Mouse (Mus musculus): ENCODE measurements around the gene Rrp7a. TPM values are rescaled to one million over a fixed set of nuclear protein-coding genes. Genes with fewer than 3 reads are reported as not detected.

Rrp7a gene
- total RNA-seq (2021) = 100 to 1,000 TPM; 150 to 152 TPM

DNA sequence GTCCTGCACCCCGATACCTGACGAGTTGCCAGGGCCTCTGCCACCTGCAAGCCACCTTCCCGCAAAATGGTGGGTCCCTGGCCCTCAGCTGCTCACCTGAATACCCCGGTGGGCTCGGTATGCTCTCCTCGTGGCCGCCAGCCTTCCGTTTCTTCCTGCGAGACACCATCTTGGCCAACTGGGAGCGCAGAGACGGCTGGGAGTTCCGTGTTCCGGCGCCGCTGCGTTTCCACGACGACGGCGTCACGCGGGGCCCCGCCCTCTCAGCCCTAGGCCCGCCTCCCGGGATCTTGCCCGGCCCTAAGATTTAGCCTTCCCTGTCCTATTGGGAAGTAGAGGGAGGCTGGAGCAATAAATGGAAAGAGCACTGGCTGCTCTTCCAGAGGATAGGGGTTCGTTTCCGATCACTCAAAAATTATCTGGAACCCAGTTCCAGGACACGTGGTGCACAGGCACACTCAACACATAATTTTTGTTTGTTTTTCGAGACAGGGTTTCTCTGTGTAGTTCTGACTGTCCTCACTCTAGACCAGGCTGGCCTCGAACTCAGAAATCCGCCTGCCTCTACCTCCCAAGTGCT lies at the start of gene Rrp7a:
Rrp7a (minus strand) TSS at position 236 of the 580 bp plus-strand sequence.
- peak; percentile 92 to 94 for DNase-seq

DNA sequence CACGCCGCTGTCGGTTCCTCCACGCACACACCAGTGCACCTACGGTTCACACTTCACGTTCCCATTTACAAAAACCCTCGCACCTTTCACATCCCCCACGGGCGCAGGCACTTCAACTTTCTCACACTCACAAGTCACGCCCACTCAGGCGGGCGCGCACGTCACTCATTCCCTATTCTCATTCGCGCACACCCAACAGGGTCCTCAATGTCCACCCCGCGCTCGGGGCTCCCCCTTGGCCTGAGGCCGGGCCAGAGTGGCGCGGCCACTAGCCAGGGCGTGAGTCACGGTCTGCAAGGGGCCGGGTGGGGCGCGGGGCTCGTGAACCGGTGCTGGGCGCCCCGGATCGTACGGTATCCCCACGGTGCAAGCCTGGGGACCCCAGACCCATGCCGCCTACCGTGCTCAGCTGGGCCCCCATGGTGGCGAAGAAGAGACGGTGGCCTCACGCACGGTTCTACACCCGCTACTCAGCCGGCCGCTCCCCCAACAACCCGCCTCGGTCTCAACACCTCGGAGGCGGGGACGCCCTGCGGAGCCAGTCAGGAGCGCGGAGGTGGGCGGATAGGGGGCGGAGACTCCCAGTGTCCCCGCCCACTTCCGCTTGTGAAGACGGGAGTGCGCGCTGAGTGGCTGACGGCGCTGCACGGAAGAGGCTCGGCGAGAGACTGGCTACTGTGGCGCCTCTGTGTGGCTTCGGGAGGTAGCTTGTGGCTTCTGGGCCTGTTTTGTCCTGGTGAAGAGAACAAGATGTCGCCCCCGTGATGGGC lies 49.3 kb upstream of the Rrp7a start:
- DNase-seq = peak; percentile 95

DNA sequence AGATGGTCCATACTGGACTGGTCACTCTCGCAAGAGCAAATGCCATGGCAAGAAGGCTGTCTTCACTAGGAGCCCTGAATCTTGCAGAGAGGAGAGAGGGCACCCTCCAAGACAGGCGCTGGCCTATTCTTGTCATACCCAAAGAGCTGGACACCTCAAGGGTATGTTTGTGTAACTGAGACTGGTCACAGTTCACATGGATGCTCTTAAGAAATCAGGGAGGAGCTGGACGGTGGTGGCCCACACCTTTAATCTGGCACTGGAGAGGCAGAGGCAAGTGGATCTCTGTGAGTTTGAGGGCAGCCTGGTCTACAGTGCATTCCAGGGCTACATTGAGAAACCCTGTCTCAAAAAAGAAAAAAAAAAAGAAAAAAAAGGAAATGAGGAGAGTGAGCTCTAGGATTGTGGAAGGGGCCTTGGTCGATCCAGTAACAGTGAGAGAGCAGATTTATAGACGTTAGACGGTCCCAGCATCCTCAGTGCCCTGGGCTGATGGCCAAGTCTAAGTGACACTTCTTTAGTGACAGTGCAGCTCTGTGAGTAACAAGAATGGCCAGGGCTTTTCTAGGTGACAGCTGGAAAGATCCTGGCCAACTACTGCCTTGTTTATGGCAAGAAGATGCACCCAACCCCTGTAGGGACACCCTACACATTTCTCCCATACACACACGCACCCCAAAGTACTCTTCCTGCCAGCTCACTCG lies 48.5 kb upstream of the Rrp7a start:
- DNase-seq = no peak

DNA sequence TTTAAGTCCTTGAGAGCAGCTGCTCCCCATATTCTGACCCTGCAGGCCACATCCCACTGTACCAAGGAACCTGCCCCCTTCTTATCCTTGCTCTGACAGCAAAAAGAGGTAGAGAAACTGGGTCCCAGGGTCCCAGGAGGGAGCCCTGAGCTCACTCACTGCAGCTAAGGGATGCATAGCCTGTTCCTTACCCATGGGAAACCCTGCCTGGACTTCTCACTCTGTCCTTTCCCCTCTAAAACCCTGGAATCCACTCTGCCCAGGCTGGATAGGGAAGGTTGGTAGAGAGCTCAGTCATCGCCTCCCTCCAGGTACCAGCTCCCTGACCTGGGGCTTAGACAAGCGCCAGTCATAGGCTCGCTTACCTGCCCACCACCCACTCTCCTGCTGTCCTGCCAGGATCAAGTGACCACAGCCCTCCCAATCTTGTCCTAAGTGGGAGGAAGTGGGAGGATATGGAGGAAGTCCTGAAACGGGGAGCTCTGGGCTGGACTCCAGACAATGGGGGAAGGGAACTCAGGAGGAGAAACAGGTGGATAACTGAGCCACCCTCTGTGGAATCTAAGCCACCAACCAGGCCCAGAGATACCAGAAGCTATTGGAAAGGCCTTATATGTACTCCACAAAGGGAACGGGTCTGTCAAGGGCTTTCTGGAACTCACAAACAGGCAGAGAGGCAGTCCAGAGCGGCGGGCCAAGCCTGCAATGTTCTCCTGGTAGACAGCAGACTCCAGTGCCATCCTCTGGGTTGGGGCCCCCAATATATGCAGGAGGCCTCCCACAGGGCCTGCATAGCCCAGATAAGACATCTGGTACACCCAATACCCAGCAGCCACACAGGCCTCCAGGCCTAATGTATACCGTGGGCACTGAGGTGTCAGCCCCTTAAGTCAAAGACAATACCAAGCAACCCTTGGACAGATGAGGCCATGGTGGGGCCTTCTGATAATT lies 47.4 kb upstream of the Rrp7a start:
- peak in 1 of 2 experiments; percentile 1 for DNase-seq

DNA sequence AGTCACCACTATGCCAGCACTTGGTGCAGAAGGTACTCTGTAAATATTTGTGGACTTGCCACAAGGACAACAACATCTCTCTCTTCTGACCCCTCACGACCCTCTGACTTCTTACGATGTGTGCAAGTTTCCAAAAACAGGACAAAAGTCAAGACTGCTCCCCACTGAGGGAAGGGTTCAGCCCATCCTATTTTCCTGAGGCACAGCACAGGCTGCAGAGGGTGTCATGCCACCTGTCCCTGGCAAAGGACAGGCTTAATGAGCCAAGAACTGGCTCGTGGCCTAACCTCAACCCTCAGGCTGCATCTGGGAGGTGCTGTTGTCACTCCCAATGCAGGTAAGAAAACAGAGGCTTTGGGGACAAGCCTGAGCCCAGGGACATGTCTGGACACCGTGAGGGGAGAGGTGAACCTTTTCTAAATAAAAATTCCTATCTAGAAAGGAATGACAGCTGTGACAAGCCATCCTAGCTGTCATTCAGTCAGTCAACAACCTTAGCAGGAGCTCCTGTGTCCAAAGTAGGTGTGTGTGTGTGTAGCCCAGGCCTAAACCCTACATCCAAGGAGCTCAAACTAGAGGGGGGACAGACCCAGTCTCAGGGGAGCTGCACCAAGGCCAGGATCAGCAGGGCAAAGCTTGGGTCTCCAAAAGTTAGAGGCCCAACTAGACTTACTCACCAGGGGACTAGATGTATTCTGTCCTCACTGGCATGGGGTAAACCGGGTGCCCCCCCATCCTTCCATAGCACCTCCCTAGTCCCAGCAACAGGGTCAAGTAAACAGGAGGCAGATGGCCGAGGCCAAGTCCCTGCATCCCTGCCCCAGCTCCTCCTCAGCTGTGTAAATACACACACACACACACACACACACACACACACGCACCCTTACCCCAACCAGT lies 46.5 kb upstream of the Rrp7a start:
- peak in 1 of 2 experiments; percentile 1 for DNase-seq

DNA sequence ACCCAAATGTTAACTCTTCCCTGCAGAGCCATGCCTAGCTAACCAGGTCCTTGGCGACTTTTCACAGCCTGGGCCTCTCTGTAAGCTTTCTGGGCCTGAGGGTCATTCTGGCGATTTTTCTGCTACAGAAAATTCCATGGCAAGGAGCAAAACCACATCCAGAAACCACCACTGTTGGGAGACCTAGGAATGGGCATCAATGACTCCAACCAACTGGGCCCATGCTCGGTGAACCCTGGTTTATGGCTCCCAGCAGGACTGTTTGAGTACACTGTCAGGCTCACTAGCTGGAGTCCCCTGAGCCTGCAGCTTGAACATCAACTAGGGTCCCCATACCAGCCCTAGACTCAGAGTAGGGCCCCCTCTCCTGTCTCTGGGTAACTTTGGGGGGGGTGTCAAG lies 45.7 kb upstream of the Rrp7a start:
- no peak for DNase-seq

DNA sequence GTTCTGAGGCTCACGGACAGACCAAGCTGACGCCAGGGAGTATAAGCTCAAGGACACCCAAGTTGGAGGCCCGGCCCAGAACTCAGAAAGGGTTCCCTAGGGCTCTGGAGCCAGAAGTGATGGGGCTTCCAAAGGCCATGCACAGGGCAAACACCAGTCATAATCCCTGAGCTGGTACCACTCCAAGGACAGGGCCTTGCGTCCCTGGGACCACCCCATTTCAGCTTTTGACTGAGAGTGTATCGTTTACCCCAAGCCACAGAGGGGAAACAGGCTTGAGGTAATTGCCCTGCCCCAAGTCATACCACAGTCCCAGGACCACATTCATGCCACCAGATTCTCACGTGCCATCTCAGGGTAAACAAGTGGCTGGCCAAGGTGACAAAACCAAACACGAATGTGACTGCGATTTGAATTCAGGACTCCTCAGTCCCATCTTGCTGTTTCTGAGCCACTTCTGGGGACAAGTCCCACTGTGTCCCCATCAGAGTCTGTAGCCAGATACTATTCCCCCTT lies 45.0 kb upstream of the Rrp7a start:
- DNase-seq = peak in 1 of 2 experiments; percentile 1

DNA sequence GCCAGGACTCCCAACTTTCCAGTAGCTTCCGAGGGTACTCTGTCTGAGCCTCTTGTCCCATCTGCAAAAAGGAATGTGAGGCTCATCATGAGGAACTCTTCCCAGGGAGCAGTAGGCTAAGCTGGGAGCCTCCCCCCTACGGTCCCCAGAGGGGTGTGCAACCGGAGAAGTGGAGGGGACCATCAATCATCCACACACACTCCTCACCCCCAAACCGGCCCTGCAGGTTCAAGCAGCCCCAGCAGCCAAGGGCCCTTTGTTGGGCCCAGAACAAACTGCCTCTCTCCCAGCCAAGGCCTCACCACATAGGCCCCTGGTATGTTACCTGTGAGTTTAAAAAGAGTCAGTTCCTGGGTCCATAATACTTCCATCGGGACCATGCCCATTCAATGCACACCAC lies 44.5 kb upstream of the Rrp7a start:
- DNase-seq = peak in 1 of 2 experiments; percentile 0

DNA sequence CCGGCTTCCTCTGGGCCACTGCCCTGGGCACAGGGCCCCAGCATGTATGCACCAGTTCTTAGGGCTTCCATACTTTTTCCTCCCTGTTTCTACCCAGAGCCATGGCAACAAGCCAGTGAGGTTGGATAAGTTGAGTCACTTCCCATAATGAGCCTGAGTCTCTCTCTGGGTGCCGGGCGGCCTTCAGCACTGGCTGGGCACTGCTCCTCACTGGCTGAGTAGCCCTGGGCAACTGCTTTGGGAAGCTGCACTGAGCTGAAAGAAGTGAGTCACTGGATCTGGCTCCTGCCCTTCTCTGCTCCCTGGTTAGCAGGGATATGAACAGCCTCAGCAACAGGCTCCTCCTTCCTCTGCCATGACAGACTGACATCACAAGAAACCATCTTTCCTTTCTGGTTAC lies 44.0 kb upstream of the Rrp7a start:
- DNase-seq = peak in 1 of 2 experiments; percentile 23

DNA sequence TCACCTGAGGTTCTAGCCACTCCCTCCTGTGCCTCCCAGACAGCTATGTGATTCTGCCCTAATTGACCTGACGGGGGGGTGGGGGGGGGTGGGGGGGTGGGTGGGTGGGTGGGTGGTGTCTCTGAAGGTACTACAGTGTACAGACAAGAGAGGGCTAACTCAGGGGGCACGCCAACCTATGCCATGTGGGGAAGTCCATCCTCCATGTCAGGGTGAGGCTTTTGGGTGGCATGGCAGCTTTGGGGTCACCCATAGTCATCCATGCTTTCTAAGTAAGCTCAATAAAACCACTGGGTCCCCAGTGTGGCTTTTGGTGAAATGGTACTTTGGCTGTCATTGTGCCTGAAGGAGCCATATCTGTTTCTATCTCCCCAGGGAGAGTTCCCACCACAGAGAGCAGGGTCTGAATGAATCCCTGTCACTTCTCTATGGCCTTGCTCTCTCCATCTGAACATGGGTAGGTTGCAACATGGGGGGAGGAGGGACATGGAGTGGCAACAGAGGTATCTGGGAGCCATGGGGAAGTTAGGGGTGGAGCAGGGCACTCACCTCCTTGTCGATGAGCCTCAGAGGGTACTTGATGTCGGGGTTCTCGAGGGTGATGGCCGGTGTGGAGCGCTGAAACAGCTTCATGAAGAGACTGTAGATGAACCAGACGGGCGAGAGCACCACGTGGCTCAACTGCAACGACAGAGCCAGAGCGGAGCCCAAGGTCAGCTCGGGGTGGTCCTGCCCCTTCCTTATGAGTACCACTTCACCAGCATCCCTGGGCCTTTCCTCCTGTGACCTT lies 43.1 kb upstream of the Rrp7a start:
- peak in 1 of 2 experiments; percentile 0 for DNase-seq

DNA sequence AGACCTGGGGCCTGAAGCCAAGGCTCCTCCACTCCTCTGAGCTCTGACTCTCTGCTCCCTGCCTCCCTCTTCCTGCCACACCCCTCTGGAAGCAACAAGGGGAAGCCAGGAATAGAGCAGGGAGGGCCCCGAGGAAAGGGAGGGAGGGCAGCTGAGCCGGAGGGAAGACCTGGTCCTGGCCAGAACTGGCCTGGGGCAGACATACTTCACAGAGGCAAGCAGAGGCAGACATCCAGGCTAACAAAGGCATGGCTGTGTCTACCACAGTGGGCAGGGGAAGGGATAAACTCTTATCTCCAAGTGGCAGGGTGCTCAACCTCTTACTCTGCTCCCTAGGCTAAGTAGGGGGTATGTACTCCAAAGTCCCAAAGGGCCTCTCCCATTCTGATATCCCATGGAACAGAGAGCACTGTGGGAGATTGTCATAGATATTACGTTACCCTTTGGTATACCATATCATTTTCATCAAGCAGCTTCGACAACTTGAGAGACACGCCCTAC lies 42.4 kb upstream of the Rrp7a start:
- DNase-seq = peak in 1 of 2 experiments; percentile 1

DNA sequence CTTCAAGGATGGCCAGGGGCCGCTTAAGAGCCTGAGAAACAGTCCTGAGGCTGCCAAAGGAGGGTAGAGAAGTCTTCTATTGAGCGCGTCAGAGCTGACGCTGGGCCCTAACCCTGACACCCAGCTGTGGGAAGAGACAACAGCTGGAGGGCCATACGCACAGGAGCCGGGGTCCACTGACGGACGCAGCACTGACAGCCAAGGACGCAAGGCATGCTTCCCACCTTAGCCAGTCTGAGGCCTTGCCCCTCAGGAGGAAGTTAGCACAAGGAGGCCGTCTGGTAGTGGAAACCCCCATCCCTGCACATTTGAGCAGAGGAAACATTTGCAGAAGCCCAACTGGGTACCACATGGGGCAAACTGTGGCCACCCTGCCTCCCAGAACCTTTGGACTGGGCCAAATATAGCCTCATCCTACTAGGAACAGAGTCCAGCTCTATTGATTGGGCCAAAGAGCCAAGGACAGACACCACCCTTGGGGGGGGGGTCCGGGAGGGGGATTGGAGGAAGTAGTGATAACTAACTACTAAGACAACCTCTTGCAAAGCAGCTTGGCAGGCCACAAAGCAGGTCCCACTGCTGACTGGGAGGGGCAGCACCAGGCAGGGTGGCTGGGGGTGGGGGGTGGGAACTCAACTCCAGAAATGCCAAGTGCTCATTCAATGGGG lies 40.4 kb upstream of the Rrp7a start:
- DNase-seq = peak in 1 of 2 experiments; percentile 0

DNA sequence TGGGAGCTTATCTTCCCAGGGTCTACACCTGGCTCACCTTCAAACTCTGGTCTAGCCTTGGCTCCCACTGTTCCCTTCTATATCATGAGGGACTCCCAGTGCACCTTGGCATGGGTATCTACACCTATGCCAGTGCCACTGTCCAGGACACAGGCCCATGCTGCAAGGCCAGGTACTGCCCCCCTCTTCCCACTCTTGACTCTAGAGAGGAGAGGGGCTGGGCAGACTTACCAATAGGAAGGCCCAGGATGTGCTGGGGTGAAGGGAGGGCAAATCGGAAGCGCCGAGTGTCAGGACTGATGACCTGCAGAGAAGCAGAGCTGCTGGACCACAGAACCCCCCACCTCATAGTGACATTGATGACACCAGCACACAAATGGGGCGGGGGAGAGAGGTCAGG lies 39.4 kb upstream of the Rrp7a start:
- no peak for DNase-seq

DNA sequence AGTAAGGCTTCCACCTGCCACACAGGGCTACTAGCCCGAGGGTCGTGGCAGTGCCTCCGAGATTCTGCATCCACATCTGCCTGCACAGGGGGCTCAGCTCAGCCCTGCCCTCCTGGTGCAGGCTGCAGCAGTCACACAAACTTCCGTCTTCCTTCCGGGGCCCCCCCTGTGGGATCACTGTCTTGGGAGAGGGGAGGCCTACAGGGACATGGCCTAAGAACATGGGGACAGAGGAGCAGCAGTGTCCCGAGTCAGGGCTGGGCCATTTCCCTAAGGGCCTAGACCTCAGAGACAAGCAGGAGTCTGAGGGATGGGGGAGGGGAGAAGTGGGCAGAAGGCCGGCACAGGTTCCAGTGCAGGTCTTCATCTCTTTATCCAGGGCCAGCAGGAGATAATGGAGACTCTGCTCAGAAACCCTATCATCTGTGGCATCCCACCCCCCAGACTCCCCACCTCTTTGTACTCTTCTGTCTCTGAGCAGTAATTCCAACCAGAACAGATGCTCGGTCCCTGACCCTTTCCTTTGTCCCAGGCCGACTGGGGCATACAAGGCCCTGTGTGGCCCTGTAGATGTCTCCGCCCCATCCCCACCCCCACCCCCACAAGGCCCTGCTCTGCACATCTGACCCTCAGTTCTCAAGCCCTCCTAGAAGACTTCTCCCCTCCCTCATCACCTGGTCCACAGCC lies 38.6 kb upstream of the Rrp7a start:
- DNase-seq = no peak

DNA sequence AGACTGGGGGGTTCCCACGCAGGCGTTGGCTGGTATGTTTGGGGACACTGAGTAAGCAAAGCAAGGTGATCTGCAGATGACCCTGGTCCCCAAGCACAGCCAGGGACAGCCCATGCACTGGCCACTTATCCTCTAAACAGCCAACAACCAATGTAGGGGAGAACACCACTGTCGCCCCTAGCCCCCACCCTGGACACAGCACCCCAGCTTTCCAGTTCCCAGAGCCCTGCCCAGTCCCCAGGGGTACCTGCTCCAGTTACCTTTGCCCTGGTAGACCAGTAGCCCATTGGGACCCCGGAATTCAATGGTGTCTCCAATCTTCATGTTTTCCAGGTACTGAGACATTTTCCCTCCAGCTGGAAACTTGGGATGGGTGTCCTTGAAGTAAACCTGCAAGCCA lies 38.0 kb upstream of the Rrp7a start:
- no peak for DNase-seq

DNA sequence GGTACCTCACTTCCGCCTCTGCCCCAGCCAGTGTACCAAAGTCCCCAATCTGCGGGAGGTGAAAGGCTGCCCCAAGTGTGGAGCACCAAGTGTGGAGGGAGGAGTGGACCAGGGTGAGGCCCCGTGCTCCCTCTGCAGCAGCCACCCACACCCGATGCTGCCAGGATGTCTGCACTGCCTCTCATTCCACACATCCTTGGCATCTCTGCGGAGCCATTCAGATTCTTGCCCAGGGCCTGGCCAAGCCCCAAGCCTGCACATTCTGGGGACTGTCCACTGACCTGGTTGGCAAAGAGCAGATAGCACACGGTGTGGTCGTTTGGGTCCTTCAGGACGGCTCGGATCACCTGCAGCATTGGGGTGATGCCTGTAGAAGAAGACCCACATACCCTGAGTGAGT lies 37.2 kb upstream of the Rrp7a start:
- DNase-seq = no peak

DNA sequence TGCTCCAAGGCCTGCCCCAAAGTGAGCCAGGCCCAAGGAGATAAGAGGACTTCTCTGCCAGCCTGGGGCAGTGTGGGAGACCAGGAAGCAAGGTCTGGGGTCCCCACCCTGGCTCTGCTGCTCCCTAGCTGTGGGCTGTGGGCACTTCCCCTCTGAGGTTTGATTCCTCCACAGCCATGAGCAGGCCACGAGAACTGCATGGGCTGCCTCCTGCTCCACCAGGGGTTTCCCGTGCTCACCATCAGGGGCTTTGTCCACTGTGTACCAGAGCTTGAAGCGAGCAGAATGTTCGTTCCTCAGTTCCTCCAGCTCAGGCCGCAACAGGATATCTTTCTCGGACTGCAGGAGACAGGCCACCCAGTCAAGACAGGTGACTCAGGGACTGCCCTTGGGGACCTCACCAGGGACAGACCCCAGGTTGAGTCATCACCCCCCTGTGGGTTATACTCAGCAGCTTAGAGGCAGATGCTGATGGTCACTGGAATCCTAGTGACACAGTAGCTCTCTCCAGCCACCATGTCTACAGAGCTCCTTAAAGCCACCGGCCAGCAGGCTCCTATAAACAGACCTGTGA lies 36.1 kb upstream of the Rrp7a start:
- no peak for DNase-seq

DNA sequence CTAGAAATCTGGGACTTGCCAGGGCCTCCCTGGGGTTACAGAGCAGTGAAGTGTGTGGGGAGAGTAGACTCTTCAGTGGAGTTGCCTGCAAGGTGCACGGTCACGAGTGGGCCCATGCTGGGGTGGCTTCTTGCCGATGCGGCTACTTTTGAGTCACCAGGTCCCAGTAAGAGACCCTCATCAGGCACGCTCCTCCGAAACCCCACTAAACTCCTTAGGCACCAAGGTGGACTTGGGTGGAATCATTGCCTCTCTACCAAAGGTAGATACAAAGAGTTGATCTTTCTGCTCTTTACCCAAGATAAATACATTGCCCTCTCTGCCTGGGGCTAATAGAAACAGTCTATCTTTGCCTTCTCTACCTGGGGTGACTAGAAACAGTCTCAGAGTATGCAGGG lies 35.1 kb upstream of the Rrp7a start:
- no peak for DNase-seq
